Mouse (Mus musculus): ENCODE measurements around the gene Scin. TPM values are rescaled to one million over a fixed set of nuclear protein-coding genes. Genes with fewer than 3 reads are reported as not detected.

Scin gene
- polyA plus RNA-seq, 1 experiment, result 1.1 TPM

GRCm38 (mm10) chr12:40160777-40161176 lies 26.7 kb upstream of the Scin start:
- 79% methylated on average over 2 of the region's 2 CpGs for WGBS
- no peak for TF ChIP-seq CTCF (IDR thresholded peaks at IDR 0.05; ENCODE audit: extremely low read depth, insufficient read depth, insufficient read length, insufficient replicate concordance)
- no peak for TF ChIP-seq POLR2A (IDR thresholded peaks at IDR 0.05; ENCODE audit: low read depth, low read length)
- no peaks in the 10 kb centered on the region for H3K27me3 ChIP-seq (ENCODE audit: control insufficient read depth, insufficient read depth, low read length)
- no peaks in the 10 kb centered on the region for H3K4me1 ChIP-seq (ENCODE audit: control insufficient read depth, insufficient read depth, insufficient read length)
- H3K27ac ChIP-seq (ENCODE audit: insufficient read depth, low read length), result no peak overlapping the region
- no peaks in the 10 kb centered on the region for H3K36me3 ChIP-seq (ENCODE audit: control insufficient read depth, insufficient read depth, low read length)
- no peak overlapping the region for H3K4me3 ChIP-seq (ENCODE audit: extremely low read depth, insufficient read depth, insufficient read length)
- no peak for DNase-seq (ENCODE audit: low read depth in 1 of 2, low spot score in 2 of 2)

GRCm38 (mm10) chr12:40154188-40154587 lies 20.2 kb upstream of the Scin start:
- Histone ChIP-seq H3K36me3 (ENCODE audit: control insufficient read depth, insufficient read depth, low read length) (no peaks in the 10 kb centered on the region), H3K27ac (ENCODE audit: insufficient read depth, low read length) (no peak overlapping the region), H3K4me3 (ENCODE audit: extremely low read depth, insufficient read depth, insufficient read length) (no peak overlapping the region), H3K27me3 (ENCODE audit: control insufficient read depth, insufficient read depth, low read length) (no peaks in the 10 kb centered on the region), H3K4me1 (ENCODE audit: control insufficient read depth, insufficient read depth, insufficient read length) (no peaks in the 10 kb centered on the region)
- WGBS, result 76% methylated on average over 6 of the region's 6 CpGs
- no peak for DNase-seq (ENCODE audit: low read depth in 1 of 2, low spot score in 2 of 2)
- TF ChIP-seq CTCF (IDR thresholded peaks at IDR 0.05; ENCODE audit: extremely low read depth, insufficient read depth, insufficient read length, insufficient replicate concordance) (no peak), POLR2A (IDR thresholded peaks at IDR 0.05; ENCODE audit: low read depth, low read length) (no peak)

- WGBS, result 76% methylated on average over 8 of the region's 8 CpGs
- H3K27ac ChIP-seq (ENCODE audit: insufficient read depth, low read length), result no peak overlapping the region
- no peak for TF ChIP-seq CTCF (IDR thresholded peaks at IDR 0.05; ENCODE audit: extremely low read depth, insufficient read depth, insufficient read length, insufficient replicate concordance)
- TF ChIP-seq POLR2A (IDR thresholded peaks at IDR 0.05; ENCODE audit: low read depth, low read length), result no peak
Observed at GRCm38 (mm10) chr12:40152353-40153069, 18.5 kb upstream of the Scin start.

GRCm38 (mm10) chr12:40147319-40147718 lies 13.3 kb upstream of the Scin start:
- no peaks in the 10 kb centered on the region for H3K27me3 ChIP-seq (ENCODE audit: control insufficient read depth, insufficient read depth, low read length)
- DNase-seq (ENCODE audit: low read depth in 1 of 2, low spot score in 2 of 2), result no peak
- H3K36me3 ChIP-seq (ENCODE audit: control insufficient read depth, insufficient read depth, low read length), result no peaks in the 10 kb centered on the region
- no peak overlapping the region for H3K4me3 ChIP-seq (ENCODE audit: extremely low read depth, insufficient read depth, insufficient read length)
- 84% methylated on average over 4 of the region's 4 CpGs for WGBS
- no peak overlapping the region for H3K27ac ChIP-seq (ENCODE audit: insufficient read depth, low read length)
- H3K4me1 ChIP-seq (ENCODE audit: control insufficient read depth, insufficient read depth, insufficient read length), result no peaks in the 10 kb centered on the region
- TF ChIP-seq CTCF (IDR thresholded peaks at IDR 0.05; ENCODE audit: extremely low read depth, insufficient read depth, insufficient read length, insufficient replicate concordance) (no peak), POLR2A (IDR thresholded peaks at IDR 0.05; ENCODE audit: low read depth, low read length) (no peak)

More at GRCm38 (mm10) chr12:40152353-40153069, 18.5 kb upstream of the Scin start:
- DNase-seq (ENCODE audit: low read depth in 1 of 2, low spot score in 2 of 2), result no peak
- Histone ChIP-seq H3K4me3 (ENCODE audit: extremely low read depth, insufficient read depth, insufficient read length) (no peak overlapping the region), H3K4me1 (ENCODE audit: control insufficient read depth, insufficient read depth, insufficient read length) (no peaks in the 10 kb centered on the region), H3K36me3 (ENCODE audit: control insufficient read depth, insufficient read depth, low read length) (no peaks in the 10 kb centered on the region), H3K27me3 (ENCODE audit: control insufficient read depth, insufficient read depth, low read length) (no peaks in the 10 kb centered on the region)

- no peak overlapping the region for H3K4me3 ChIP-seq (ENCODE audit: extremely low read depth, insufficient read depth, insufficient read length)
- 63% methylated on average over 5 of the region's 5 CpGs for WGBS
- TF ChIP-seq POLR2A (IDR thresholded peaks at IDR 0.05; ENCODE audit: low read depth, low read length) (no peak), CTCF (IDR thresholded peaks at IDR 0.05; ENCODE audit: extremely low read depth, insufficient read depth, insufficient read length, insufficient replicate concordance) (no peak)
- H3K4me1 ChIP-seq (ENCODE audit: control insufficient read depth, insufficient read depth, insufficient read length), result no peaks in the 10 kb centered on the region
- DNase-seq (ENCODE audit: low read depth in 1 of 2, low spot score in 2 of 2), result no peak
- H3K36me3 ChIP-seq (ENCODE audit: control insufficient read depth, insufficient read depth, low read length), result no peaks in the 10 kb centered on the region
- no peak overlapping the region for H3K27ac ChIP-seq (ENCODE audit: insufficient read depth, low read length)
- H3K27me3 ChIP-seq (ENCODE audit: control insufficient read depth, insufficient read depth, low read length), result no peaks in the 10 kb centered on the region
Observed at GRCm38 (mm10) chr12:40146510-40146909, 12.5 kb upstream of the Scin start.

GRCm38 (mm10) chr12:40140706-40141105 lies 6.7 kb upstream of the Scin start:
- Histone ChIP-seq H3K36me3 (ENCODE audit: control insufficient read depth, insufficient read depth, low read length) (no peaks in the 10 kb centered on the region), H3K27ac (ENCODE audit: insufficient read depth, low read length) (no peak overlapping the region), H3K4me1 (ENCODE audit: control insufficient read depth, insufficient read depth, insufficient read length) (peaks cover 3% of the 10 kb centered on the region), H3K4me3 (ENCODE audit: extremely low read depth, insufficient read depth, insufficient read length) (no peak overlapping the region), H3K27me3 (ENCODE audit: control insufficient read depth, insufficient read depth, low read length) (no peaks in the 10 kb centered on the region)
- TF ChIP-seq CTCF (IDR thresholded peaks at IDR 0.05; ENCODE audit: extremely low read depth, insufficient read depth, insufficient read length, insufficient replicate concordance), result no peak
- peak in 1 of 2 experiments; percentile 22 for DNase-seq (ENCODE audit: low read depth in 1 of 2, low spot score in 2 of 2)
- WGBS, result 14% methylated on average over 5 of the region's 5 CpGs

GRCm38 (mm10) chr12:40139484-40140245 lies 5.6 kb upstream of the Scin start:
- H3K27ac ChIP-seq (ENCODE audit: insufficient read depth, low read length), result no peak overlapping the region
- H3K27me3 ChIP-seq (ENCODE audit: control insufficient read depth, insufficient read depth, low read length), result no peaks in the 10 kb centered on the region
- DNase-seq (ENCODE audit: low read depth in 1 of 2, low spot score in 2 of 2), result no peak
- TF ChIP-seq POLR2A (IDR thresholded peaks at IDR 0.05; ENCODE audit: low read depth, low read length), result no peak
- no peak for TF ChIP-seq CTCF (IDR thresholded peaks at IDR 0.05; ENCODE audit: extremely low read depth, insufficient read depth, insufficient read length, insufficient replicate concordance)
- WGBS, result 91% methylated on average over 8 of the region's 8 CpGs
- peaks cover 3% of the 10 kb centered on the region for H3K4me1 ChIP-seq (ENCODE audit: control insufficient read depth, insufficient read depth, insufficient read length)
- no peak overlapping the region for H3K4me3 ChIP-seq (ENCODE audit: extremely low read depth, insufficient read depth, insufficient read length)
- no peaks in the 10 kb centered on the region for H3K36me3 ChIP-seq (ENCODE audit: control insufficient read depth, insufficient read depth, low read length)
